Mouse (Mus musculus): ENCODE results near the gene Hist1h2bg.

Hist1h2bg gene

GRCm38 (mm10) chr13:23577835-23578234, 6.6 kb downstream of the Hist1h2bg start:
- in situ Hi-C loops (cut with MboI, MseI): no loop called here

- in situ Hi-C loops (cut with MboI, MseI): loop anchor here (5.0 to 10.0 kb wide), 2 partner anchors 47 to 166 kb away; partner anchors contain the start of genes Hist1h2af, Hist1h2bb, Hist1h3c and Hist1h3g
Observed at GRCm38 (mm10) chr13:23581408-23582218, 10.4 kb downstream of the Hist1h2bg start, which contains the start of gene Hist1h4d. Hist1h4d (plus strand) TSS chr13:23581598.

- in situ Hi-C loops (cut with MboI, MseI): loop anchor here (5.0 to 10.0 kb wide), 2 partner anchors 48 to 165 kb away; partner anchors contain the start of genes Hist1h2af, Hist1h2bb, Hist1h3c and Hist1h3g
Observed at GRCm38 (mm10) chr13:23582219-23583056, 11.2 kb downstream of the Hist1h2bg start.

GRCm38 (mm10) chr13:23583387-23584068, 12.3 kb downstream of the Hist1h2bg start:
- in situ Hi-C loops (cut with MboI, MseI): loop anchor here (5.0 to 10.0 kb wide), 2 partner anchors 49 to 164 kb away; partner anchors contain the start of genes Hist1h2af, Hist1h2bb, Hist1h3c and Hist1h3g

GRCm38 (mm10) chr13:23584331-23584730, 13.1 kb downstream of the Hist1h2bg start:
- in situ Hi-C loops (cut with MboI, MseI): loop anchor here (5.0 to 10.0 kb wide), 2 partner anchors 50 to 163 kb away; partner anchors contain the start of genes Hist1h2af, Hist1h2bb, Hist1h3c and Hist1h3g

GRCm38 (mm10) chr13:23585029-23585441, 13.8 kb downstream of the Hist1h2bg start:
- in situ Hi-C loops (cut with MboI, MseI): loop anchor here (10.0 kb wide), 1 partner anchor 50 kb away; the partner anchor contains the start of genes Hist1h2af, Hist1h3g and Hist1h4h

- in situ Hi-C loops (cut with MboI, MseI): loop anchor here (10.0 kb wide), 1 partner anchor 51 kb away; the partner anchor contains the start of genes Hist1h2af, Hist1h3g and Hist1h4h
Observed at GRCm38 (mm10) chr13:23585442-23586098, 14.4 kb downstream of the Hist1h2bg start.

- in situ Hi-C loops (cut with MboI, MseI): loop anchor here (10.0 kb wide), 1 partner anchor 52 kb away; the partner anchor contains the start of genes Hist1h2af, Hist1h3g and Hist1h4h
Observed at GRCm38 (mm10) chr13:23586099-23586939, 15.1 kb downstream of the Hist1h2bg start.

GRCm38 (mm10) chr13:23586940-23587225, 15.7 kb downstream of the Hist1h2bg start:
- in situ Hi-C loops (cut with MboI, MseI): loop anchor here (10.0 kb wide), 1 partner anchor 52 kb away; the partner anchor contains the start of genes Hist1h2af, Hist1h3g and Hist1h4h

GRCm38 (mm10) chr13:23591206-23591605, 20.0 kb downstream of the Hist1h2bg start:
- in situ Hi-C loops (cut with MboI, MseI): loop anchor here (10.0 kb wide), 1 partner anchor 166 kb away; the partner anchor contains the start of gene Abt1

- in situ Hi-C loops (cut with MboI, MseI): loop anchor here (10.0 kb wide), 1 partner anchor 167 kb away; the partner anchor contains the start of gene Abt1
Observed at GRCm38 (mm10) chr13:23591886-23592285, 20.7 kb downstream of the Hist1h2bg start.

- in situ Hi-C loops (cut with MboI, MseI): loop anchor here (10.0 kb wide), 1 partner anchor 168 kb away; the partner anchor contains the start of gene Abt1
Observed at GRCm38 (mm10) chr13:23592614-23593013, 21.4 kb downstream of the Hist1h2bg start.

- in situ Hi-C loops (cut with MboI, MseI): loop anchor here (10.0 kb wide), 1 partner anchor 168 kb away; the partner anchor contains the start of gene Abt1
Observed at GRCm38 (mm10) chr13:23593051-23593770, 22.0 kb downstream of the Hist1h2bg start.

- in situ Hi-C loops (cut with MboI, MseI): loop anchor here (10.0 kb wide), 1 partner anchor 170 kb away; the partner anchor contains the start of gene Abt1
Observed at GRCm38 (mm10) chr13:23595185-23595584, 24.0 kb downstream of the Hist1h2bg start.

GRCm38 (mm10) chr13:23595622-23596372, 24.6 kb downstream of the Hist1h2bg start:
- in situ Hi-C loops (cut with MboI, MseI): loop anchor here (10.0 kb wide), 1 partner anchor 171 kb away; the partner anchor contains the start of gene Abt1

- in situ Hi-C loops (cut with MboI, MseI): loop anchor here (10.0 kb wide), 1 partner anchor 173 kb away; the partner anchor contains the start of gene Abt1
Observed at GRCm38 (mm10) chr13:23597957-23598356, 26.8 kb downstream of the Hist1h2bg start.

- in situ Hi-C loops (cut with MboI, MseI): no loop called here
Observed at GRCm38 (mm10) chr13:23603182-23603699, 32.0 kb downstream of the Hist1h2bg start.
